Mouse (Mus musculus) mouse trophoblast stem cell (cell line): ENCODE results near the gene Bcor.

Experiments
- in situ Hi-C, 2 experiments: fragments of 300-500 bp; cut with MseI, MboI; formaldehyde crosslinking; loops; 2 replicates in 1 of 2; 3 replicates in 1 of 2; pipeline ENCODE4 v1.15.1; 2025

Bcor gene

GRCm38 (mm10) chrX:12159981-12160656, at the start of gene Bcor:
Gene Bcor, minus strand, starts transcription at chrX:12160355.
- in situ Hi-C loops: no loop called here

GRCm38 (mm10) chrX:12202951-12203350, 42.8 kb upstream of the Bcor start:
- in situ Hi-C loops: no loop called here

DNA sequence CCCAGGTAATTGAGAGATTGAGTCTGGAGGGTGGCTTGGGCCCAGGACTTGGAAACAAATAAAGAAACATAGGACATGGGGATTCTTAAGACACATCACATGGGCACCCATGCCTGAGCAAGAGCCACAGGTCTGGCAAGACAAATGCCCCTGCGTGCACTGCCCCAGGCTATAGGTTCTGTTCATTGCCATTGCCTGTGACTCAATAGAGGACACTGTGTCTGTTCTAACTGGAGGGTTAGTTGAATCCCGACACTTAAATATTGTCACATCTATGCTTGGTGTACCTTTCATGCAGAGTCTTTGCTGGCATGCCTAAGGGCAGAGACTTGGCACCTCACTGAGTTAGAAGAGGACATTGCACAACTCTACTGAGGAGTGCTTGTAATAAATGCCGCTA, 41.0 kb upstream of the Bcor start:
- in situ Hi-C loops: no loop called here

DNA sequence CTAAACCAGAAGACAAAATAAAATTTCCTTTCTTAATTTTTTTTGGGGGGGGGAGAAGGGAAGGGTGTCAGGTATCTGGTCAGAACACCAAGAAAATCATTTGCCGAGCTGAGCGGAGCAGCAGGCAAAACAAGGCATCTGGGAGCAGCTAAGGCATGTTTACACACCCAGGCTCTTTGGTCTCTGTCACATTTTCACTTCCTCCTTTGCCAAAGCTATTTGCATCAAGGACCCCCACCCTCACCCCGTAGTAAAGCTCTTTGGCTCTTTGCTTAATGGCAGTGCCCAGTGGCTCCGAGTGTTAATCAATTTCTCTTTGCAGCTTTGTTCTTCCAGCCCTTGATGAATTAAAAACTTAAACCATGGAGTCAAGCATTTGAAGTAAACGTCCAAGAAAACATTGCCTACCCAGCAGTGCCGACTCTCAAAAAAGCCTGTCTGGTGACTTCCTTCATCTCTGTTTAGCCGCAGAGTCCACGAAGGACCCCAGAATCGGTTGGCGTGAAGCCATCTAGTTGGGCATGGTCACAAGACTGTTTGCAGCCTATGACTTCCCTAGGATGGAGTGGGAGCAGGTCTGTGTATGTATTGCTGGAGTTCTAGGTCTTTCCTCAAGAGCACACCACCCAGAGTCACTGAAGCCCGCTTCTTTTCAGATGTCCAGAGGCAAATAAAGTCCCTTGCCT, 35.2 kb upstream of the Bcor start:
- in situ Hi-C loops: no loop called here

- in situ Hi-C loops: no loop called here
Observed at GRCm38 (mm10) chrX:12192343-12192742, 32.2 kb upstream of the Bcor start.

DNA sequence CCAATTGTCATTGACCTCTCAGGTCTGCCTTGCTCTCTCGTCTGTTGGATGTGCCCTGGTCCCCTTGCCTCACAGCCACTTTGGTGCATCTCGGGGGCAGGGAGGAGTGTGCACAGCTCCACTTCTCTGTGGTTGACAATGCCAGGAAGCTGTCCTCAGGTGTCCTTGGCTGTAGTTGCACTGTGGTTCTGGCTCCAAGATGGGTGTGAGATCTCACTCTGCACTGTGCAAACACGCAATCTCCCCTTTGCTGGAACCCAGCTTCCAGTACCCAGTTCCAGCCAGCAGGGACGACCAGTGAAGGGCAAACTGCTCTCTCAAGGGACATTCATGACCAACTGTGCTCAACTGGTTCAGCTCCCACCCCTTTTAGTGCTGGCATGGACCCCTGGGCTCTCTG, 29.4 kb upstream of the Bcor start:
- in situ Hi-C loops: no loop called here

GRCm38 (mm10) chrX:12175198-12175960, 15.2 kb upstream of the Bcor start:
- in situ Hi-C loops: no loop called here

- in situ Hi-C loops: no loop called here
Observed at GRCm38 (mm10) chrX:12170128-12170527, 10.0 kb upstream of the Bcor start.

DNA sequence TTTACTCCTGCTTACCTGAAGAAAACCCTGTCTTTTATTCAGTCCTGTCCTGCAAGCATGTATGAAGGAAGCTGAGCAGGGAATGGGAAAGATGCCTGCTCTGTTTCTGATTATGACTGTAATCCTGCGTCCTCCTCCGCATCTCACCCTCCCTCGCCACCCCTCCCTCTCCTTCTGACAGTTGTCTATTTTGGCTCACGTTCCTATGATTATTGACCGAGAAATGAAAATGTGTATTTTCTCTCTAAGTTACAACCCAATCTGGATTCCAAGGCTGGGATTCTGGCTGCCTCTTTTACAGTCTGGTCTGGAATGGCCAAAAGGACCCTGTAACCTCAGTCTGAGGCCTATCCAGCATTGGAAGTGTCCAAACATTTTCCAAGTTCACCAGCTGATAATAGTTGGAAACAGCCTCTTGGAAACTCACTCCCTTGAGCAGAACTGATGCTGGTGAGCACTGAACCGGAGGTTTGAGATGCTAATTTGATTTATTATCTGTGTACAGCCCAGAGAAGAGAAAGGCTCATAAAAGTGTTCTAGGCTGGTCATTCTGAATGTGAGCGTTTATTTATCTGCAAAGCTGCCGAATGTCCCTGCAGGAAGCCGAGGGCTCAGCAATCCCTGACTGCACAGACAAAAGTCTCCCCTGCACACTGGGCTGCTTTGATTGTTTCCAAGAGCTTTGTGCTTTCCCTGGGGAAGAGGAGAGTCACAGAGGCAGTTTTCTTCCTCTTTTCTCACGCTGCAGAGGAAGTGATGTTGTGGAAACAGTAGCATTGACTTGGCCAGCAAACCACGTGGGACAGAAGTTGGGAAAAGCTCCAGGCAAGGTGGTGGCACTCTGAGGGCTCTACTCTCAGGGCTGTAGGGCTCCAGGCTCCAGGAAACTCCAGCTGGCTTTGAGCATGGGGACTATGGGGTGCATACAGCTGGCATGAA, 4.7 kb upstream of the Bcor start:
- in situ Hi-C loops: no loop called here

GRCm38 (mm10) chrX:12159534-12159881, 647 bp downstream of the Bcor start:
- in situ Hi-C loops: no loop called here

- in situ Hi-C loops: no loop called here
Observed at GRCm38 (mm10) chrX:12158821-12159533, 1.2 kb downstream of the Bcor start.

DNA sequence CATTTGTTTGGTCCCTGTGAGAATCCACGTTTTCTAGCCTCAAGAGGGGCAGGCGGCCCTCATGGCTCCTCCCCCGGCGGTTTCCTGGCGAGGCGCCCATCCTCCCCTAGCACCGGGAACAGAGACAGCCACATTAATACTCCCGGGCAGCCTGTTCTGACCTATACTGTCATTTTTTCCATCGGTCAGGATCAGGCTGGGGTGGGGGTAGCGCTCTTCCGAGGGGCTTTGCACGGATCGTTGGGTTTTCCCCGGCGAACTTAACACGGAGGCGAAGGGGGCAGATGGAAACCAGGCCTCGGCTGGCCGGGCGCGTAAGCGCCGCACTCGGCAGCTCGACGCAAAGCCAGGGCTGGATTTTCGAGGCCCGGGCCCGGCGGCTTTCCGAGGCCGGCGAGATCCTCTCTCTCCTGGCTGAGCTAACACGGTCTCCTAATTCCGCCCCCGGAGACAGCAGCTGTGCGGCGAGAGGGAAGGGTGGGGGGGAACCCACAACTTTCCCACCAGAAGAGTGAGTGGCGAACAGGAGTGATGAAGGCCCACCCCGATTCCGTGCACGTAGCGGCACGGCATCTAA, 1.8 kb downstream of the Bcor start:
- in situ Hi-C loops: no loop called here

- in situ Hi-C loops: no loop called here
Observed at GRCm38 (mm10) chrX:12157331-12157930, 2.7 kb downstream of the Bcor start.

DNA sequence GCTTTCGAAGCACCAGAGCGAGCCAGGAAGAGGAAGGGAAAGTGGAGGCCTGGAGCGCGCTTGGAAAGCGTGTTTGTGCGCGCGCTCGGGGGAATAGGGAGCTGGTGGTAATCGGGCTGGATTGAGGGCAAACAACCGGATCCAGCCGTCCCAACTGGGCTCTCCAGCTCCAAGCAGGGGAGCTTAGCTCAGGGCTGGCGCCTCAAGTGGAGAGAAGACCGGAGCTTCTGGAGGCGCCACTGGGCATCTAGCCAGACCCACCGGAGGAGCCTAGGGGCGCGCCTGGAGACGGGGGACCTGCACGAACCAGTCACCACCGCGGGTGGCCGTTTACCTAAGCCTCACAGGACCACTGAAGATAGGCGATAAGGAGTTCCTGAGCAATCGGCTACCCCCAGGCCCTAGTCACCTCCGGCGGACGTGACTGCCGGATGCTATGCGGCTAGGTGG, 4.3 kb downstream of the Bcor start:
- in situ Hi-C loops: no loop called here

DNA sequence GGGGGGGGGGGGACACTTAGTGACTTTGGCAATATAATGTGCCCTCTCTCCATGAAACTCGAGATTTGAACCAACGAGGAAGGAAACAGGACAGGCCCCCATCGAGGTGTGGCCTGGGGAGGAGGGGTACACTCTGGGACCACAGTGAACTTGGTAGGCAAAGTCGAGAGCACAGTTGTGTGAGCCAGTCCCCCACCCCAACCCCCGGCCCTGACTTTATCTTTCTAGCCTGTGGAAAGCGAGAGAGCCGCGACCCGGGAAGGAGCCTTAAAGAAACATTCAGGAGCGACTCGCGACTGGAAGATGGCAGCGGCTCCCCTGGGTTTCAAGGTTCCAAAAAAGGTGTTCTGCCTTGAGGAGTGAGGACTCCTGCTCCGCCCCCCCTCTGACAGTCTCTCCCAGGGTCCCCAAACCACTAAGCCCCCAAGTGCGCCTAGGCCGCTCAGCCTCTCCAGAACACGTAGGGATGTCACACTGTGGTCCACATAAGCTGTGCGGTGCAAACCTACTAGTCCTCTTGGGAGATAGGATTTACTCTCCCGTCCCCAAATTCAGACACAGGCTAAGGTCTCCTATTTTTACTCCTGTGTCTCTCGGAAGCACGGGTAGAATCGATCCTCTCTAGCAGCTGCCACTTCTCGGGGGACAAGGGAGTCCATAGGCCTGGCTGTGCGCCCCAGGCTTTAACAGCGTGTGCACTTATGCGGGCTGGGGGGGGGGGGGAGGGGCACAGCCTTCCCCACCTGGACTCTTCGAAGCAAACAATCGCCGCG, 4.9 kb downstream of the Bcor start:
- in situ Hi-C loops: no loop called here

GRCm38 (mm10) chrX:12153141-12154095, 6.7 kb downstream of the Bcor start:
- in situ Hi-C loops: no loop called here

GRCm38 (mm10) chrX:12151996-12152904, 7.9 kb downstream of the Bcor start:
- in situ Hi-C loops: no loop called here
